Mouse (Mus musculus): ENCODE data around the gene Tbc1d24.

Tbc1d24 gene

DNA sequence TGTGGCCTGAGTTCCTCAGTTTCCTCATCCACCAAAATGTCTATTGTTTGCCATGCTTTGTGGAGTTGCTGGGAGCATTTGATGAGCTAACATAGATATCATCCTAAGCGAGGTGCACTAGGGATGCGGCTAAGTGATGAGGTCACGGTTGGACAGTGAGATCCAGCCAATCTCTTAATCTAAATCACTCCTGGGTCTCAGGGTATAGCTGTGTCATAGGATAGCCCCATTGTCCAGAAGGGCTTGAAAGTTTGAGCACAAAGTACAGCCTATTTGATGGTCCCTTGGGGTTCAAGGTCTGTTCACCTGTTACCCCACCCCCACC lies 4.5 kb upstream of the Tbc1d24 start:
- DNase-seq (ENCODE audit: low spot score), result no peak

DNA sequence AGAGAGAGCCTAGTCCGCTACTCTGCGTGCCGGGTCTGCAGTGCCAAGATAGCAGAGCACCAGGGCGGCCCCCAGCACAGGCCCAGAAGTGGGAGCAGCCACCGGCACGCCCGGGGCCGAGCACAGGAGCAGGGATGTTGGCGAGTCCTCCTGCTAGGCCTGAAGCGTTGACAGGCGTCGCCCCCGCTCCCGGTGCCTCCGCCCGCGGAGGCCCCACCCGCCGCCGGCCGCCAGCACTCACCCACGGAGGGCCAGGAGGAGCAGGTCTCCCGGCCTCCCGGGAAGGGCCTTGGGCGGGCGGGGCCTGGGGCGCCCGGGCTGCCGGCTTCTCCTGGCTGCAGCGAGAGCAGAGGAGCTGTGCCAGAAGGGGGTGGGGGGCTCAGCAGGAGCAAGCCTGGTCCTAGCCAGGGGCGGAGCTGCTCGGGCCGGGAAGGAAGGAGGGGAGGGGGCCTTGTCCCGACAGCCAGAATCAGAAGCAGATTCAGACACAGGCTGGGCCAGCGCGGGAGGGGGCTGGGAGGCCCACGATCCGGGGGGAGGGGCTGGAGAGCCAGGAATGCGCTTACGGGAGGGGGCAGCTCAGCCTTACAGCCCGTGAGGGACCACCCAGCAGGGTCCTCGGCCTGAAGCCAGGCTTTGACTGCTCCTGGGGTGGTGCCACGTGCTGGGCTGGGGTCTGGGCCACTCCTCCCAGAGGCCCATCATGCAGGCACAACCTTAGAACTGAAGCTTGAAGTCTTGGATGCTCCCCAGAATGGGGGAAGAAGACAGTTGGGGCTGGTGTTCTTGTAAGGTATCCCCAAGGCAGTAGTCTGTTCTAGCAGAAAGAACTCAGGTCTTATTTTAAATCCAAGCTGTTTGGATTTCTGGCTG lies 3.9 kb upstream of the Tbc1d24 start, which contains the start of gene Ntn3:
TSS of gene Ntn3 (minus strand) at position 489 of the 873 bp plus-strand sequence.
- peak; percentile 39 for DNase-seq (ENCODE audit: low spot score)

DNA sequence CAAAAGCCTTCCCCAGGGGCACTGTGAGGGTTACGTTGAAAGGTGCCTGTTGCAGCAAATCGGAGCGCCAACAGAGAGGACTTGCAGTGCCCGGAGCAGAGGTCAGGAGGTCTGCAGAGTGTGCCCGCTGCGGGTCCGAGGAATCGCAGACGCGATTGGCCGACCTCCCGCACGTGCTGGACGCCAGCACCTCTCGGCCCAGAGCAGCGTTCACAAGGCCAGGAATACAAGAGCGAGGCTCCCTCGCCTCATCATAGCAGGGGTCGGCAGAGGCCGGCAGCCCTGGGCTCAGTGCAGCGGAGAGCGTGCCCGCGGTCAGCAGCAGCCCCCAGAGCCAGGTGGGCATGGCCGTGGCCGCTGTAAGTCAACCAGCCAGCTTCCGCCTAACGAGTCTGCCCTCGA lies 3.3 kb upstream of the Tbc1d24 start:
- DNase-seq (ENCODE audit: low spot score), result no peak

DNA sequence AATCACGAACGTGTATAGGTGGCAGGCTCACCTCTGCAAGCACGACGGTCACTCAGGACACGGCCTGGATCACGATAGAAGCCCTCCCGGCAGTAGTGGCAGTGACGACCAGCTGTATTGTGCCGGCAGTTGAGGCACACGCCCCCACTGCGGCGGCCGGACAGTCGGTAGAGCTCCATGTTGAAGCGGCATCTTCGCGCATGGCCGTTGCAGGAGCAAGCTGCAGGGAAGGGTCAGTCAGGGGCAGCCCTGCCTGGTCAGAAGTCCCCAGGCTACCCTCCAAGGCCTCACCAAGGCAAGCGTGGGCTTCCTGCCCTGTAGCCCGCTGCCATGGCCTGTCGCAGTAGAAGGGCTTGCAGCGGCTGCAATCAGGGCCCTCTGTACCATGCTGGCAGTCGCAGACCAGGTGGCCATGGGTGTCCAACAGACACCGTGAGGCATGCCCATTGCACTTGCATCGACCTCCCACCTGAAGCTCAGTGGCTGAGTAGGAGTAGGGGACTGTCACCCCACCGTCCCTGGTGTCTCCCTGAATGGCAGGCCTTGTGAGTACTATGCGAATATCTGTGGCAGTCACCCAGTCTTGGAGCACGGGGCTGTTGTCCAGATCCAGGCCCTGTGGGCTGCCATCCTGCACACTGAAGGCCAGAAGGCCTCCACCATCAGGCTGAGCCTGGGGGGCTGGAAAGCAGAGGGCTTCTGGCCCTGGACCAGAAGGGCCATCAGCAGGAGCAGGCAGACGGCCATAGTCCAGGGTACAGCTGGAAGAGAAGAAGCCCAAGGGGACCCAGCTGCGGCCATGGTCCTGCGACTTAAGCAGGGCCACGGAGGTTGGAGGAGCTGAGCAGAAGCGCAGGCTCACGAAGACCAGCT lies 2.6 kb upstream of the Tbc1d24 start:
- DNase-seq (ENCODE audit: low spot score), result no peak

DNA sequence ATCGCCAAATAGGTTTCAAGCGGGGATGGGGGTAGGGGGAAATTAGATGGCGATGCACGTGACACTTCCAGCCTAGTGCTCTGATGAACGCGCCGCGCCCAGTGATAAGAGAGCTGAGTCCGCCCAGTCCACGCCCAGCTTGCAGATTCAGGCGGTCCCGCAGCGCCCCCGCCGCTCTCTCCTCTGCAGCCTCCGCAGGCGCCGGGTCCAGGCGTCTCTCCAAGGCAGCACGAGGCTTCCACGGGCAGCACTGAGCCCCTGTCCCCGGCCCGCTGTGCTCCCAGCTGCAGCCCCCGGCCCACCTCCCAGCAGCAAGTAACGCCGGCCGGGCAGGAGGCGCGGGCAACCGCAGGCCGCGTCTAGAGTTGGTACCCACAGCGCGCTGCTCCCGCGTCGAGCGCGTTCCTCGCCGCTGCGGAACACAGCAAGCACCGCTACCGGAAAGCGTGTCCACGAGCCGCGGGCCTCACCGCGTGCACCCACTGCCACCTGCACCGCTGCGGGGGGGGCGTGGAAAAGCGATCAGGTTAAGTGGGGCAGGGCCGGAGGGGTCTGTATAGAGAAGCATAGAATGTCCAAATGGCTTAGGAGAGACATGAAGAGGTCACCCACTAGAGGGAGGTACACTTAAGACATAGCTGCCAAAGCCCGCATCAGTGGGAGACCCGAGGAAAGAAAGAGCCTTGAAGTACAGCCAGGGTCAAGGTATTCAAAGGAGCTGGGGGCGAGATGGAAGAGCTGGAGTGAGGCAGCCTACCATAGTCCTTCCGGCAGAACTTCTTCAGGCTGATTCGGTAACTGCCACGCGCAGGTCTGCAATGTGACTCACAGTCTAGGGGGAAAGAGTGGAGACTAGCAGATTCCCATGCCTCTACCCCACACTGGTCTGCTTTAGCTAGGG lies 1.3 kb upstream of the Tbc1d24 start:
- peak; percentile 77 for DNase-seq (ENCODE audit: low spot score)

DNA sequence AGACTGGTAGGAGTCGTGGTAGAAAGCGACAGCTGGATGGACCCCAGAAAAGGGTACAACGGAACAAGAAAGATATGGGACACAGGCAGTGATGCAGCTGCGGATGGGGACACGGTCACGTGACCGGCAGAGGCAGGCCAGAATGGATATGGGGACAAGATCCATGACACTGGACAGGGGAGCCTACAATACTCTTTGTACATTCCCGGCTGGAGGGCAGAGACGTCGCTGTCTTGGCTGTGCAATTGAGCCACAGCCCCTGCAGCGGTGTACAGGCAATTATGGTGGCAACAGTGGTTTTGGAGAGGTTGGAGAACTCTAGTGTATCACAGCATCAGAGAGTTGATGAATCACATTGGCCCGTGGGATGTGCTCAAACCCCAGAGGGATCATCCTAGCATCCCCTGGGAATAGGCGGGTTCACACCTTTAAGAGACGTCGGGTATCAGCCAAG lies 573 bp upstream of the Tbc1d24 start:
- DNase-seq (ENCODE audit: low spot score), result peak; percentile 63

DNA sequence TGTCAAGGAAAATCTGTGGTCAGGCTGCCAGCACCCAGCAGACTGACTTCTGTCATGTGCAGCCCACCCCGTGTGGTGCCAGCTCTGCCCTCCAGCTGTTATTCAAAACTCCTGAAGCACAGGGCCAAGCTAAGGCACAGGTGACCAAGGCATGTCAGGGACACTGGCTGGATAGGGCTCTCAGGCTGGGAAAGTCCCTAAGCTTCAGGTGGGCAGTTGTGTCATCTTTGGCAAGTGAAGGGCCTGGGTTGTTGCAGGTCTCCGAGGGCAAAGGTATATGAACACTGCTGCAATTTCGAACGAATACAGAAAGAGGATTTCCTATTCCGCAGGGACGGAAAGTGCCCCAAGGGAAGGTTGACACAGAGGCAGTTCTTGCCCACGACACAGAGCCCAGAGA lies 516 bp downstream of the Tbc1d24 start:
- DNase-seq (ENCODE audit: low spot score), result no peak

DNA sequence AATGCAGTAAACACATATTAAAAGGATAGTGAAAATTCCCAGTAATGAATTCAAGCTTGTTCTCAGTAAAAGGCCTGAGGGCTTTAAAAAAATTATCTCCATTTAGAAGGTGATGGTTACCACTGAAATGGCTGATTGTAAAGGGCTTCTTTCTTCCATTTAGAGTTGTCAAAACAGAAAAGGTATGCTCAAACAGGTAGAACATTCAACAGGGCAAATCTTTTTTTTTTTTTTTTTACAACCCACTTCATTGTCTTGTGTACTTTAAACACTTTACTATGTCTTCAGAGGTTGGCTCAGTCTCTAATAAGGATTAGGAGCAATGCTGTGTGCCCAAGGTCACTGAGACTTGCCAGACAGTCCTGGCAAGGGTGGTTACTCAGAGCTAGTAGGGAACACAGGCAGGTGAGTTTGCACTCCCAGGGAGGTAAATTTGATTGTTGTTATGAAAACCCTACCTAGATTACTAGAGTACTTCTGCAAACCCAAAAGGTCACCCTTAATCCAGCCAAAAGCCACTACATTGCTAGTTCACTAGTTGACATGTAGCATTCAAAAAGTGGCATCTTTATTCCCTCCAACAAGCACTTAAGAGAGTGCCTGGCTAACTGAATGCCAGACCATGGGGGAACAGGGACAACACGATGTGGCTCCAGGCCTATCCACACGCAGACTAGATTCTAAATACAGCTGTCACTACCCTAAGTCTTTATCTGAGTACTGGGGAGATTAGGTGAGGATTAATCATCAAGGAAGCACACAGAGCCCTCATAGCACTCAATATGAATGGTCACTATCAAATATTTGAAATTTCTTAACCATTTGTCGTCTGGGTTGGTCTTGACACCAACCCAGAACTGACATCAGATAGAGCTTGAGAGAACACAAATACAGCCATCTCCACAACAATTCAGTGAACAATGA lies 1.5 kb downstream of the Tbc1d24 start:
- DNase-seq (ENCODE audit: low spot score), result no peak

DNA sequence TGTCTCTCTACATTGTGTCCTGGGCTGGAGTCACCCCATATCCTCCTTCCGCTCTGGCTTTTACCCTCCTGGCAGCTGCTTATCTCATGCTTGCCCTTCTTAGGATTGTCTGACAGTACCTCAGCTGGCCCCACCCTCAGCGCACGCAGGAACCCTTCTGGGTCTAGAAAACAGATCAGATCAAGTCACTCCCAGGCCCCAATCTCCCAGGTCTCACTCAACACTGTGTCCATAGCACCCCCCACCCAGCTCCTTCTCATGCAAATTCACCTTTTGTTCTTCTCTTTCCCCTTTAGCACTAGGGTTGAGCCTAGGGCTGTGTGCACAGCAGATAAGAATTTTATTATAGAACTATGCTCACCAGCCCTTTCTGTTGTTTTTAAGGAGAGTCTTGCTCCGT lies 2.3 kb downstream of the Tbc1d24 start:
- DNase-seq (ENCODE audit: low spot score), result no peak

DNA sequence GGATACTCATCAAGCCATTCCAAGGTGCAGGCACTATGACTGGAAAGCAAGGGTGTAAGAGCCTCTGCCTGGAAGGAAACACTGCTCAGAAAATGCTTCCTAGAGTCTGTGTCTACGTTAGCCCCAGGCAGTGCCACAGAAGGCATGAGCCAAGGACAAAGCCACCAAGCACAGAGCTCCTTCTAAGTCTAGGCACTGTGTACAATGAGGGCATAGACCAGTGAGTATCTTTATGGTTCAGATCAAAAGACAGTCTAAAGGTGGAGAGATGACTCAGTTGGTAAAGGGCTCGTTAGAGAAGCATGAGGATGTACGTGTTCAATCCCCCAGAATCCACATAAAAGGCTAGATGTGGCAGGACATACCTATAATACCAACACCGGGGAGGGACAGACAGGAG lies 4.3 kb downstream of the Tbc1d24 start:
- DNase-seq (ENCODE audit: low spot score), result no peak

DNA sequence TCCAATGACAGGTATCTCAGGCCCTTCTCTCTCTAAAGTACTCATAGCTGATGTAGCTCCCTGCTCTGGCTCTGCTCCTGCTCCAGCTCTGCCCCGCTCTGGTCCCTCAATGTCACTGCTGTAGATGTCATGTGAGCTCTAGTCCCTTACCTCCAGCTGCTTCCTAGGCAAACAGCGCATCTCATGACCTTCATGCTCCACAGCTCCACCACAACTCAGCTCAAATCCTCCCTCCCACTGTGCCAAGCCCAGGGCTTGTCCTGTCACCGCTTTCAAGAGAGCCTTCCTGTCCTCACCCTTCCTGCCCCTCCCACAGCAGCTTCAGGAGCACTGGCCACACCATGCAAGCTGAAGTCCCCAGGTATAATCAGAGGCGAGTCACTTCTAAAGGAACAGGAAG lies 5.6 kb downstream of the Tbc1d24 start:
- no peak for DNase-seq (ENCODE audit: low spot score)

DNA sequence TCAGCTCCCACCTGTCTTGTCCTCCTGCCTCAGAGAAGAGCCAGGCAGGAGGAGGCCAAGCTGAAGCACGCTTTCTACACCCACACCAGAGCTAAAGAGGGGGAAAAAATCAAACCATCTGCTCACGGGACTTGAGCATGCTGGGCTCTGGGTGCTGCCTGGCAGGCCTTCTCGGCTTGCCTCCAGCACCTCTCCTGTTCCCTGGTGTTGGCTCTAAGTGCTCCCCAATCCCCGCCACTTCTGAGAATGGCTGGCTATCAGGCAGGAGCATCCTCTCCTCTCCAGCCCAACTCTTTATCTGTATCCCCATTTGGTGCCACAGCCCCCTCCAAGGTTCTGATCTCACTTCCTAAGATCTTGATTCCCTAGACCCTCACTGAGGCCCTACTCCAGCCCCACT lies 6.1 kb downstream of the Tbc1d24 start:
- DNase-seq (ENCODE audit: low spot score), result peak; percentile 74

DNA sequence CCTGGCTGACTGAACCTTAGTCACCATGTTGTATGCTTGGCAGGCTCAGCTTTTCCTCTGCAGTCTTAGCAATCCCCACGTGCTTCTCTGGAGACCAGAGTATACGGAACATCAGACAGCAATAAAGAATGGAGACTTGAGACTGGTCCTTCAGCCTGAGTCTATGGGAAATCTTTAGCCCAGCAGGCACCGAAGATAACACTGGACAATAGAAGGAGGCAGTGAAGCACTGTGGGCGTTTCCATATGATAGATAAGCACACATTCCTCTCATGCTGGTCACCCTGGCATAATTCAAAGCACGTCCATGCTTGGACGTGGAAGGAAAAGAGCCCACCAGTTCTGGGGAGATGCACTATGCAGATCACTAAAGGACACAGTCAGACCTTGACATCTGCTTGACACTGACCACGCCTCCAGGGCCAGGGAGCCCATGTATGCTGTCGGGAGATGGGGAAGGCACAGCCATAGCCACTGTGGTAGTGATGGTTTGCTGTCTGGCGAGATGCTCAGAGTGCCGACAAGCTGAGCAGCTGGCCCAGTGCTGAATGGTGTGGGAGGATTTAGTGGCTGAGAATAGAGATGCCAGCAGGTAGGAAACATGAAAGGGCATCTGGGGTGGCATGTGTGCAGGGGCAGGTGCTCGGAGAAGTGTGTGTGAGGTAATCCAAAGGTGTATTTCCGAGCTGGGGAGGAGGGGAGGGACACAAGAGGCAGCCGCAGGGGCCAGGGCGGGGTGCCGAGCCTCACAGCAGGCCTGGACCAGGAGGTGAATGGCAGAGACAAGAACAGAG lies 8.1 kb downstream of the Tbc1d24 start:
- DNase-seq (ENCODE audit: low spot score), result peak; percentile 58

DNA sequence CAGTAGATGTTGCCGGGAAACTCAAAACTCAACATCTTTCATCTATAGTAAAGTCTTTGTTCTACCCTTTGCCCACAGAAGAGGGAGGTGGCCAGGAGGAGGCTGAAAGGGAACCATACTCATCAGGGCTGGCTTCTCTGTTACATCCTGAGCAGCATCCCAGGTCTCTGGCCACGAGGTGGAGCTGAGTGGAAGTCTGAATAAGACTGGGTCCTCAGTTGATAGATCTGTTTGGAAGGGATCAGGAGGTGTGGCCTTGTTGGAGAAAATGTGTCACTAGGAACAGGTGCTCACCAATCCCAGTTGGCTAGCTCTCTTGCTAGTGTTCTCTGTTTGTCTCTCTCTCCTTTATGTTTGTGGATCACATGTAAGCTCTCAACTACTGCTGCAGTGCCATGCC lies 10.0 kb downstream of the Tbc1d24 start:
- DNase-seq (ENCODE audit: low spot score), result no peak

DNA sequence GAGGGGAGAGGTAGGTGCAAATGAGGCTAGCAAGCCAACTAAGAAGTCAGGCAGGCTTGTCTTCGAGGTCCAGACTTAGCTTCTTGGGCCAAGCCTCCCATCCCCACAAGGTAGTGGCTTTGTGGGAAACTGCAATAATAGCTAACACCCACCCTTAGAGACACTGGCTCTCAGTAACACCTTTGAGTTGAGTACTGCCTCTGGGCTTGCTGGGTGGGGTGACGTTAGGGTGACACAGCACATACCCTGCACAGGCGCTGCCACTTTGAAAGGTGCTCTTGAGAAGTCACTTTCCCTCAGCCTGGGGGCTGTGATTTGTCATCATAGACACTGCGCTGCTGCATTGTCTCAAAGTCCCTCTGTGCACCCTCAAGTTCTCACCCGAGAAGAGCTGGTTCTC lies 11.6 kb downstream of the Tbc1d24 start:
- no peak for DNase-seq (ENCODE audit: low spot score)

DNA sequence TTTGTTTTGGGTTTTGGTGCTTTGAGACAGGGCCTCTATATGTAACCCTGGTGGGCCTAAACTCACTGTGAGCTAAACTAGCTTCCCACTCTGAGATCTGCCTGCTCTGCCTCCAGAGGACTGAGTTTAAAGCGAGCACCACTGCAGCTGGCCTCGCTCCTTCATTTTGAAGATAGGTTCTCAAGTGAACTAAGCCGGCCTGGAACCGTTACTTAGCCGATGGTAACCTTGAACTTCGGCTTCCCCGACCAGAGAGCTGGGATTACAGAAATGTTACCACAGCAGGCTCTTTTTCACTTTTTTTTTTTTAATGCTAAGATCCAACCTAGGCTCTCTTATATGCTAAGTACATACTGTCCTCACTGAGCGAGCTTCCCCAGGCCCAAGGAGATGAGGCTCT lies 12.1 kb downstream of the Tbc1d24 start:
- no peak for DNase-seq (ENCODE audit: low spot score)

DNA sequence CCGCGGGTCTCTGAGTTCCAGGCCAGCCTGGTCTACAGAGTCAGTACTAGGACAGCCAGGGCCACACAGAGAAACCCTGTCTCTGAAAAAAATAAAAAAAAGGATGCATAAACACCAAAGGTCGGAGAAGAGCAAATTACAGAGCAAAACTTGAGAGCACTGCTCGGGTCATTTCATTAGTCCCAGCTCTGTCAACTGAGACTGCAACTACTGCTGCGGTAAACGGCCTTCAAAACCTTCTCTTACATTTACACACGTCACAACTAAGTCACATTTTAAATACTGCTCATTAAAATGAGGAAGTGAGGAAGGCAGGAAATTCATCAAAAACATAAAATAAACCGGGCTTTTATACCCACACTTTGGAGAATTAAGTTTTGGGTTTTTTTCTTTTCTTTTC lies 12.5 kb downstream of the Tbc1d24 start:
- no peak for DNase-seq (ENCODE audit: low spot score)

DNA sequence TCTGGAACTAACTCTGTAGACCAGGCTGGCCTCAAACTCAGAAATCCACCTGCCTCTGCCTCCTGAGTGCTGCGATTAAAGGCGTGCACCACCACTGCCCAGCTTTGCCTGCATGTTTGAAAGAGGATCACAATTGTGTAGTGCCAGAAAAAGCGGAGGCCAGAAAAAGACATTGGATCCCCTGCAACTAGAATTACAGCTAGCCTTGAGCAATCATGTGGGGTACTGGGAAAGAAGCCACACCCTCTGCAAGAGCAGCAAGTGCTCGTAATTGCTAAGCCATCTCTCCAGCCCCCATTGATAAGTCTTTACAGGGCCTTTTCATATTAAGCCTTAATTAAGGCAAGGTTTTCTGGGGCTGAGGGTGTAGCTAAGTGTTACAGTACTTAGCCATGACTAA lies 13.9 kb downstream of the Tbc1d24 start:
- no peak for DNase-seq (ENCODE audit: low spot score)

DNA sequence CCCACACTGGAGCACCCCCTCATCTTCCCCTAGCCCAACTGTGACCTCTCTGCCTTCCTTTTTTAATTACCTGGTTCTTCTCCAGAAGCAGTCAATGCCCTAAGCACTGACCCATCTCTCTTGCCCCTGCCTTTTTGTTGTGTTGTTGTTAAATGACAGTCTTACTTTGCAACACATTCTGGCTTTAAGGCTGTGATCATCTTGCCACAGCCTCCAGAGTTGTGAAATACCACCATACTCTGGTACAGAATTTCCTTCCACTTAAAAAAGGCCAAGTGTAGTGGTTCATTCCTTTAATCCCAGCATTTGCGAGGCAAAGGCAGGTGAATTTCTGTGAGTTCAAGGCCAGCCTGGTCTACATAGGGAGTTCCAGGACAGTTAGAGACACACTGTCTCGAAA lies 14.4 kb downstream of the Tbc1d24 start:
- no peak for DNase-seq (ENCODE audit: low spot score)

DNA sequence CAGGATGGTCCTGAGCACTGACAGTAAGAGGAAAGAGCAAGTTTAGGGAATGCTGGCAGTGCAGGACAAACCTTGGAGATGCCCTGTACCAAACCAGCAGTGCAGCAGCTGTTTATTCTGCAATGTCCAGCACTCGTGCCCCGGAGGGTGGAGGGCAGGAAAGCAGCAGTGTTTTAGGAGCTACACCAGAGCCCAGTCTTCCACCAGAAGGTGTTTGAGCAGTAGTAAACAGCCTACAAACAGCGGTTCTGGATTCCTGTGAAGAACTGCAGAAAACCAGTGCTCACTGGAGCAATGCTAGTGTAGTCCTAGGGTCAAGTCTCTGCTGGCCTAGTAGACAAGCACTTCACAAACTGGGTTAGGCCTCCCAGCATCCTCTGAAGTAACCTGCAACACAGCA lies 31.1 kb downstream of the Tbc1d24 start:
- no peak for DNase-seq (ENCODE audit: low spot score)

Measured in layer of hippocampus, adult 11-12 months (tissue).